Mouse (Mus musculus): Measurements from ENCODE around the gene Tubgcp5.
A peak's percentile ranks its signal among the peaks of the same experiment; 100 is the strongest.
"Not testable (repeated sequence)": the region's sequence is repeated elsewhere in the genome, so short reads cannot be mapped to it uniquely, and the experiment has no call there.

Tubgcp5 gene

GRCm38 (mm10) chr7:55793952-55794603 lies at the start of gene Tubgcp5:
Tubgcp5 (plus strand) TSS chr7:55794154.
- peak; percentile 93 to 96 for DNase-seq

GRCm38 (mm10) chr7:55744566-55745220 lies 49.3 kb upstream of the Tubgcp5 start:
- DNase-seq = no peak

- DNase-seq = no peak
Measured at GRCm38 (mm10) chr7:55750841-55751240, 43.1 kb upstream of the Tubgcp5 start.

- no peak for DNase-seq
Measured at GRCm38 (mm10) chr7:55759346-55759745, 34.6 kb upstream of the Tubgcp5 start.

- no peak for DNase-seq
Measured at GRCm38 (mm10) chr7:55767926-55768325, 26.0 kb upstream of the Tubgcp5 start, which contains the start of gene Siglech. Siglech (plus strand) TSS chr7:55768178.

- DNase-seq = no peak
Measured at GRCm38 (mm10) chr7:55780011-55780410, 13.9 kb upstream of the Tubgcp5 start.

- DNase-seq = no peak
Measured at GRCm38 (mm10) chr7:55782493-55782892, 11.5 kb upstream of the Tubgcp5 start.

GRCm38 (mm10) chr7:55784580-55784979 lies 9.4 kb upstream of the Tubgcp5 start:
- DNase-seq = peak in 1 of 2 experiments; percentile 6

GRCm38 (mm10) chr7:55790586-55790985 lies 3.4 kb upstream of the Tubgcp5 start:
- DNase-seq = not testable (repeated sequence)

- no peak for DNase-seq
Measured at GRCm38 (mm10) chr7:55792280-55792679, 1.7 kb upstream of the Tubgcp5 start.

- no peak for DNase-seq
Measured at GRCm38 (mm10) chr7:55793236-55793951, 560 bp upstream of the Tubgcp5 start.

- no peak for DNase-seq
Measured at GRCm38 (mm10) chr7:55799981-55800380, 6.0 kb downstream of the Tubgcp5 start.

GRCm38 (mm10) chr7:55809967-55810366 lies 16.0 kb downstream of the Tubgcp5 start:
- DNase-seq = no peak

- DNase-seq = no peak
Measured at GRCm38 (mm10) chr7:55824468-55824867, 30.5 kb downstream of the Tubgcp5 start.

GRCm38 (mm10) chr7:55827551-55827950 lies 33.6 kb downstream of the Tubgcp5 start:
- DNase-seq = no peak

- no peak for DNase-seq
Measured at GRCm38 (mm10) chr7:55836877-55837276, 42.9 kb downstream of the Tubgcp5 start.

- DNase-seq = no peak
Measured at GRCm38 (mm10) chr7:55841445-55841844, 47.5 kb downstream of the Tubgcp5 start, which contains the start of gene Cyfip1. Cyfip1 (plus strand) TSS chr7:55841745.

- peak; percentile 36 to 46 for DNase-seq
Measured at GRCm38 (mm10) chr7:55841977-55842503, 48.1 kb downstream of the Tubgcp5 start.

GRCm38 (mm10) chr7:55842504-55843152 lies 48.7 kb downstream of the Tubgcp5 start:
- no peak for DNase-seq

GRCm38 (mm10) chr7:55846606-55847312 lies 52.8 kb downstream of the Tubgcp5 start:
- DNase-seq = no peak

GRCm38 (mm10) chr7:55849948-55850571 lies 56.1 kb downstream of the Tubgcp5 start:
- no peak for DNase-seq

GRCm38 (mm10) chr7:55852787-55853186 lies 58.8 kb downstream of the Tubgcp5 start:
- no peak for DNase-seq

All from thymus, adult 18-20 months (tissue).